Mouse (Mus musculus) monocyte, adult 5-6 weeks (primary cell): Measurements from ENCODE around the gene Psmb8. TPM values are rescaled to one million over a fixed set of nuclear protein-coding genes. Genes with fewer than 3 reads are reported as not detected.
"Not testable (repeated sequence)": the region's sequence is repeated elsewhere in the genome, so short reads cannot be mapped to it uniquely, and the experiment has no call there.

Experiments used
- ATAC-seq: fragments of 153-309, 156-312 bp; replicated peaks from 2 replicates; pipeline ENCODE4 v1.8.0; 2017; ENCODE audit warnings: mild to moderate bottlenecking; ENCODE audit not compliant: low TSS enrichment, insufficient number of reproducible peaks, severe bottlenecking, poor library complexity, low FRiP score
- total RNA-seq: library from RNA; stranded (forward); fragments of 200-1000, 200-491, 200-594 nt; gene quantifications from 3 replicates; pipeline ENCODE4 v1.2.3, GENCODE M21; 2017

Gene Psmb8
- total RNA-seq, 1 experiment from 2014 or later, result 466 TPM

DNA sequence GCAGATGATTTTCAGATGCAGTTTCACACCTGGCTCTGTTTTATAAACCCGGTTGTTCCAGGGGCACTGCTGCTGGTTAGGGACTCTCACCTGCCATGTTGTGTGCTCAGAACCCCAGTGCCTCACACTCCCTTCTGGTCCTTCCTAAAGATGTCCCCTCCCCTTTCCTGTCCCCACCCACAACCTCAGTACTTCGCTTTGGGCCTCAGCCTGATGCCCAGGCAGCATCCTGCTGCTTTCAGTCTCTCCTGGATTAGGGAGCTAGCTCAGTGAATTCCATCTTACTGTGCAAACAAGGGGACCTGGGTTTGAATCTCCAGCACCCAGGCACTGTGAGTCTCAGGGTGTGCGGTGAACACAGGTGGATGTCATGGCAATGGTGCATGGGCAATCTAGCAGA, 9.9 kb downstream of the Psmb8 start:
- no peak for ATAC-seq

DNA sequence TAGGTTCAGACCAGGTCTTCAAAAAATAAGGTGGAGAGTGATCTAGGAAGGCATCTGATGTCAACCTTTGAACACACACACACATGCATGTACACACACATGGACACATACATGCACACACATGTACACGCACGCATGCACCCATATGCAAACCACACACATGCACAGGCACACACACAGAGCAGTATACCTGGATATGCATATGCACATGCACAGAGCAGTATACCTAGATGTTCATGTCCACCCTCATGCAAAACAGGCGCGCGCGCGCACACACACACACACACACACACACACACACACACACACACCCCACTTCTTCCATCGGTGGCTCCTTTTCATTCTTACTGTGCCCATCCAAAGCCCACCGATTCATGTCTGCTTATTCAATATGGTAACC, 10.3 kb downstream of the Psmb8 start:
- no peak for ATAC-seq

- ATAC-seq, result no peak
These were observed 10.9 kb downstream of the Psmb8 start for GRCm38 (mm10) chr17:34208421-34208820.

DNA sequence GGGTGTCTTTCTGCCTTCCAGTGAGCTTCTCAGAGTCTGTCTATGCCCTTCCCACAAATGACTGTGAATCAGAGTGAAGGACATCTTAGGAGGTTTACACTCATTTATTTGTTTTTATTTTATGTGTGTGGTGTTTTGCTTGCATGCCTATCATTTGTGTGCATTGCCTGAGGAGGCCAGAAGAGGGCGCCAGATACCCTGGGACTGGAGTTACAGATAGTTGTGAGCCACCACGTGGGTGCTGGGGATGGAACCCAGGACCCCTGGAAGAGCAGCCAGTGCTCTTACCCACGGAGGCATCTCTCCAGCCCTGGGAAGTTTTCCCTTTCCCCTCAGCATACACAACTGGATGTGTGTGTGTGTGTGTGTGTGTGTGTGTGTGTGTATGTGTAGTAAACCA, 12.2 kb downstream of the Psmb8 start:
- ATAC-seq, result no peak

DNA sequence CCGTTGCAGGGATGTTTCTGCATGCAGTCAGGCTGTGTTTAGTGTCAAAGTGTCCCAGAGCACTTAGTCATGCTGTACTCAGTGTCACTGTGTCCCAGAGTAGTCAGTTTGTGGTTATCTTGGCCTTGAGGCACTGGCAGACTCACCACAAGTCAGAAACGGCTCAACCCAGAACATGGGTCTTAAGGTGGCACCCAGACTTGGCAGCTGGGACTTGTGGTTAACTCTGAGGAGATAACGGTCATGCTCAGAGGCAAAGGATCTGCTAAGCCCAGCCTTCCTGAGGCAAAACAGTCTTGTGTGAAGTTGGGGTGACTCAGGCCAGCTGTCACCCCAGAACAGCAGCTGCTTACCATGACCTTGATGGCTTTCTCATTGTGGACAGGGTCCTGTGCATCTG, 13.1 kb downstream of the Psmb8 start:
- ATAC-seq, result peak; percentile 22; the same call in 1 of the 2 replicates

DNA sequence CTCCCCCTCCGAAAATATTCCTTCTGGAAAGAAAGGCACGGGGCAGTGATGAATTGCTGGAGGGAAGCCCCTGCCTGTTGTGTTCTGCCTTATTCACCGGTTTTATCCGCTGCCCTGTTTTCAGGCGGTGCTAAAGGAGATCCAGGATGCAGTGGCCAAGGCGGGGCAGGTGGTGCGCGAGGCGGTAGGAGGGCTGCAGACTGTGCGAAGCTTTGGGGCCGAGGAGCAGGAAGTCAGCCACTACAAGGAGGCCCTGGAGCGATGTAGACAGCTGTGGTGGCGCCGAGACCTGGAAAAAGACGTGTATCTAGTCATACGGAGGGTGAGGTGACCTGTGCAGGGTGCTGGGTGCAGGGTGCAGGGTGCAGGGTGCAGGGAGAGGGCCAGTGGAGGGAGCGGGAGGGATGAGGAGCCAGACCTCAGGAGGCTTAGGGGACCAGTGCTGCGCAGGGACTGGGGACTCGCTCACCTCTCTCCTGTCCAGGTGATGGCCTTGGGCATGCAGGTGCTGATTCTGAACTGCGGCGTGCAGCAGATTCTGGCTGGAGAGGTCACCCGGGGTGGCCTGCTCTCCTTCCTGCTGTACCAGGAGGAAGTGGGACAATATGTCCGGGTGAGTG, 14.3 kb downstream of the Psmb8 start:
- no peak for ATAC-seq

DNA sequence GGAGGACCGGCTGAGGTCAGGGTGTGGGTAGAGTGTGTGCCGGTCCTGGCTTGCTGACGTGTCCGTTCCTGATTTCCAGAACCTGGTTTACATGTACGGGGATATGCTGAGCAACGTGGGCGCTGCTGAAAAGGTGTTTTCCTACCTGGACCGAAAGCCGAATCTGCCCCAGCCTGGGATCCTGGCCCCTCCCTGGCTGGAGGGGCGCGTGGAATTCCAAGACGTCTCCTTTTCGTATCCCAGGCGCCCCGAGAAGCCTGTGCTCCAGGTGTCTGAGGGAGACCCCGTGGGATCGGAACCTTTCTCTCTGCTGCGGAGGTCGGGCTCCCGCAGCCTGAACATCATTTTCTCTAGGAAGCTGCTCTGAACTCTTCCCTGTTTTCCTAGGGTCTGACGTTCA, 16.4 kb downstream of the Psmb8 start:
- ATAC-seq, result no peak

DNA sequence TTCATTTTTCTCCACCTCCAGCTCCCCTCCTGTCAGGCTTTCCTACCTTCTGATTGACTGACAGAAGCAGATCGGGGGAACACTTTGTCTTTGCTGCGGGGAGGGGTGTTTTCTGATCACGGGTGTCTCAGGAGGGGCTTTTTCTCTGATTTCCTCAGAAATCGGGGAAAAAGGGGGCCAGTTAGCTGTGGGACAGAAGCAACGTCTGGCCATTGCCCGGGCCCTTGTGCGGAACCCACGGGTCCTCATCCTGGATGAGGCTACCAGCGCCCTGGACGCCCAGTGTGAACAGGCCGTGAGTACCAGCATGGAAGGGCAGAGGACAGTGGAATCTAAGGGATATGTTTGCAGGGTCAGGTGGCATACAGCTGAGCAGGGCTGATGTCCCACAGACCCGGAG, 17.7 kb downstream of the Psmb8 start:
- ATAC-seq, result no peak

DNA sequence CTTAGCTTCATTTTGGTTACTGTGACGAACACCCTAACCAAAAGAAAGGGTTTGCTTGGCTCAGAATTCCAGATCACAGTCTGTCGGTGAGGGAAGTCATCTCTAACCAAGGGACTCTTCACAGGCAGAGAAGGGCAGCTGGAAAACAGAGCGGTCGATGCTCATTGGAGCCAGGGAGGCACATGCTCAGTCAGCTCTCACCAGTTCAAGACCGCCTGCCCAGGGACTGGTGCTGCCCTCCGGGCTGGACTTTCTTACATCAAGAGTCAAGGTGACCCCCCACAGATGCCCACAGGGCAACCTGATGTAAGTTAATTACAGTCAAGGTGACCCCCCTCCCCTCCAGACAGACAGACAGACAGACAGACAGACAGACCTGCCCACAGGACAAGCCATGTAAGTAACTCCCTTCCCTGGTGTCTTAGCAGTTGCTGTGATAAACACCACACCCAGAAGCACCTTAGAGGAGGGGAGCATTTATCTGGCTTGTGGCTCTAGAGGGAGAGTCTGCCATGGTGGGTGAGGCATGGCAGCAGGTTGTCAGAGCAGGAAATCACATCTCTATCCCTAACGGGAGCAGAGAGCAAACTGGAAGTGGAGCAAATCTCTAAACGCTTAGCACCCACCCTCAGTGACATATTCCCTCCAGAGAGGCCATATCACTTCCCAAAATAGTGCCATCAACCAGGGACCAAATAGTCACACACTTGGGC, 19.9 kb downstream of the Psmb8 start:
- ATAC-seq, result 0 out of 2 replicates have a peak, but pooled peaks have one; percentile 27

DNA sequence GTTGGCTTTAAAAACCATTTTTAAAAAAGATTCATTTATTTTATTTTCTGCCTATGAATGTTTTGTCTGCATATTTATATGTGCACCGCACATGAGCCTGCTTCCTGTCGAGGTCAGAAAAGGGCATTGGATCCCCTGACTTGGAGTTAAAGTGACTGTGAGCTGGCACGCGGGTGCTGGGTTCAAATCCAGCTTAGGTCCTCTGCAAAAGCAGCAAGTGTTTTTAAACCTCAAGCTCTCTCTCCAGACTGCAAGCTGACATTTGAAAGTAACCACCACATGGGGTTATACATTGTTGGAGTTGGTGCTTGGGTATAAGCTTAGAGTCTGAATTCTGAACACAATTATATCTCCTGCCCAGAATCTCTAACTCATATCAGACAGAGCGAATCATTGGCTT, 20.5 kb downstream of the Psmb8 start:
- no peak for ATAC-seq

DNA sequence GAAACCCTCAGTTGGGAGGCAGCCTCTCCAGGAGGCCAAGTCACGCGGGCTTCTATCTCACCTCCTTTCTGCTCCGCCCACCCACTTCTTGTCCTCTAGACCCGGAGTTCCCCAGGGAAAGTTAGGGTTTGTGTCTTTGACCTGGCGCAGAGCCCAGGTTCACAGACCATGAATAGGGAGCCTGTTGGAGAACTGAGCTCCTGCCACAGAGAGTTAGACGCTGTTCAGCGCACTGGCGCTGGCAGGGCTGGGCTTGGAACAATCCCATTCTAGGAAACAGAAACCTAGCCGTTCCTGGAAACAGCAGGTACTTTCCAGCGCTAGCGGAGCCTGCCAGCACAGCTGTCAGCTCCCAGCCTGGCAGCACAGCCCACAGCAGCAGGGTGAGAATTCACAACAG, 21.2 kb downstream of the Psmb8 start:
- no peak for ATAC-seq

- ATAC-seq, result 0 out of 2 replicates have a peak, but pooled peaks have one; percentile 61
These were observed 21.6 kb downstream of the Psmb8 start for GRCm38 (mm10) chr17:34219096-34219495.

- not testable (repeated sequence) for ATAC-seq
These were observed 22.3 kb downstream of the Psmb8 start for GRCm38 (mm10) chr17:34219801-34220200.

GRCm38 (mm10) chr17:34220401-34220800, 22.9 kb downstream of the Psmb8 start:
- not testable (repeated sequence) for ATAC-seq

DNA sequence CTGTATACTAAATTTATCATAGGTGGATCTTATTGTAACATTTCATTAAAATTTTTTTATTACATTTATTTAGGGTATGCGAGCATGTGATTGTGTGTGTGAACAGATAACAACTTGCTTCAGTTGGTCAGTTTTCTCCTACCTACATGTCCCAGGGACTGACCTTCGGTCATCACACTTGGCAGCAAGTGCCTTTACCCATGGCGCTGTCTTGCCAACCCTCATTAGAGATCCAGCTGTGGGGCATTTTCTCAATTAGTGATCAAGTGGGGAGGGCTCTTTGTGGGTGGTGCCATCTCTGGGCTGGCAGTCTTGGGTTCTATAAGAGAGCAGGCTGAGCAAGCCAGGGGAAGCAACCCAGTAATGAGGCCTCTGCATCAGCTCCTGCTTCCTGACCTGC, 27.3 kb downstream of the Psmb8 start:
- ATAC-seq, result no peak

DNA sequence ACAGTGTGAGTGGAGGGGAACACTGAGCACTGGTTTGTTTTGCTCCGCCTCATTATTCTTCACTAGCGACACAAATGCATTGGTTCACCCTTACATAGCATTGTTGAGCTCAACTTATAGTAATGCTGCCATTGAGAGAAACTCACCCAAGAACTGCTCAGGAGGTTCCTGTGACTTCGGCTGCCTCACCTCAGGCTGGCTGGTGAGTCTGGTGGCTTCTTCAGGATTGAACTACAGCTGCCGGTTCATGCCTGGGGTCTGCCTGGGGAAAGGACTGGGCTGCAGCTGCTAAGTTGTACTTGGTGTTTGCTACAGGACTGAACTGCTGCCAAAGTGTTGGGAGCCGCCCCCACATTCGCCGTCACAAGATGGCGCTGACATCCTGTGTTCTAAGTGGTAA, 27.9 kb downstream of the Psmb8 start:
- ATAC-seq, result no peak

- not testable (repeated sequence) for ATAC-seq
These were observed 28.4 kb downstream of the Psmb8 start for GRCm38 (mm10) chr17:34225911-34226310.

- not testable (repeated sequence) for ATAC-seq
These were observed 33.5 kb downstream of the Psmb8 start for GRCm38 (mm10) chr17:34230971-34231370.

DNA sequence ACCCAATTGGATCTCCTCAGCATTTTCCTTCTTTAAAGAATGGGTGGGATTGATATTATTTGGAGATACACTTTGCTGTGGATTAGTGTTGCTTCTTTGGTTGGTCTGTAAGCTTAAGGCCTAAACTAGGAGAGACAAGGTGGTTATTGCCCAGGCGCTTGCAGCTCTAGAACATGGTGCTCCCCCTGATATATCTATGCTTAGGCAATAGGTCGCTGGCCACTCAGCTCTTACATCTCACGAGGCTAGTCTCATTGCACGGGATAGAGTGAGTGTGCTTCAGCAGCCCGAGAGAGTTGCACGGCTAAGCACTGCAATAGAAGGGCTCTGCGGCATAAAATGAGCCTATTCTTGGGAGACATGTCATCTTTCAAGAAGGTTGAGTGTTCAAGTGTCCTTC, 34.5 kb downstream of the Psmb8 start:
- not testable (repeated sequence) for ATAC-seq

DNA sequence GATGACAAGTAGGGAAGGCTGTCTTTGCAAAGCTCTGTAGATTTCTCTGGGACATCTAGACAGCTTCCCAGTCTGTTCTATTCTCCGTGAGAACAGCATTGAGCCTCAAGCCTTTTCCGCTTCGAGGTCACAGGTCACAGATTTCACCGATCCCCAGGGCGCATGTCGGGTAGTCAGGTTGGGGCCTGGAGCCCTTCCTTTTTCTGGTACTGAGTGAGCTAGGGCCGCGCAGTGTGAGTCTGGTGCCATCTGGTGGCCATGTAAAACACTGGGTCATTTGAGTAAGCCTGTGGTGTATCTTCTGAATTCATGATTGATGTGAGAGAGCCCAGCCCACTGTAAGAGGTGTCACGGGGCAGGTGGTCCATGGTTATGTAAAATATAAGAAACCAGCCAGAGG, 37.4 kb downstream of the Psmb8 start:
- ATAC-seq, result peak; percentile 93
